Mouse (Mus musculus): Measurements from ENCODE around the gene 1700088E04Rik.

Gene 1700088E04Rik

DNA sequence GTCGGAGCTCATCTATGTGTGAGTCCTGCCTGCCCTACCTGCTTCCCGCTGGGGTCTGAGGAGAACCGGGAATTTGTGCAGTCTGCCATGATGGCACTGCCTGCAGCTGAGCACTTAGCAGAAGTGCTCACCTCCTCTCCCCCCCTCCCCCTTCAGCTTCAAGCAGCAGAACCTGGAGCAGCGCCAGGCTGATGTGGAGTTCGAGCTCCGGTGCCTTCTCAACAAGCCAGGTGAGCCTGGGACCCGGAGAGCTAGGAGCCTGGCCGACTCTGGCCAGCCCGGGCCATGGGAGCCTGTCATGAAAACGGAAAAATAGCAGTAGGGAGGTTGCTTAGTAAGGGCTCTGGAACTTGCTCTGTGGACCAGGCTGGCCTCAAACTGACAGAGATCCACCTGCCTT, 10.3 kb downstream of the 1700088E04Rik start:
- no peak for DNase-seq (ENCODE audit: low read depth)

DNA sequence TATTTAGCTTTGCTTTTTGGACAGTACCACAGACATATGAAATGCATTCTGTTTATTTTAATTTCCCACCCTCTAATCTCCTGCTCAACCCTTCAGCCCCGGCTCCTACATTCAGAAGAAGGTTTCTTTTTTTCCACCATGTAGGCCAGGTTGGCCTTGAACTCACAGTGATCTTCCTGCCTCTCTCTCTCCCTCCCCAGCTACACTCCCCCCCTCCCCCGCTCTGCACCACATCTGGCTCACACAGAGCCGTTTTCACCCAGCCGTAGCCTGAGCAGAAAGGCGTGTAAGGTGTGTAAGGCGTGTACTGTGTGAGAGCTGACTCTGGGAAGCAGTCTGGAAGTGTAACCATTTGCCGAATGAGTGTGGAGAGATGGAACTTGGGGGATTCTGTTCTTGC, 11.7 kb downstream of the 1700088E04Rik start:
- DNase-seq (ENCODE audit: low read depth): no peak

DNA sequence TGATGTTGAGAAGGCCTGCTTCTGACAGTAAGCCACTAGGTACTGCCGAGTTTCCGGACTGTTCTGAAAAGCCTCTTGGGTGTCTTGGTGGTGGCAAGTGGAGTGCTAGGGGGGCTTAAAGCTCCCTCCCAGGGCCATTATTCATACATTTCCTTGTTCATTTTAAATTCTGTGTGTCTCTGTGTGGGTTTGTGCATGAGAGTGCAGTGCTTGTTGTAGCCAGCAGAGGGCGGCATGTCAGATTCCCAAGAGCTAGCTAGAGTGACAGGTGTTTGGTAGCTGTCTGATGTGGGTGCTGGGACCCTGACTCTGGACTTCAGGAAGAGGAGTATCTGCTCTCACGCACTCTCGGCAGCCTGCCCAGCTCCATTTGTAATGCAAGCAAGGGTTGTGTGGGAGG, 12.8 kb downstream of the 1700088E04Rik start:
- no peak for DNase-seq (ENCODE audit: low read depth)

DNA sequence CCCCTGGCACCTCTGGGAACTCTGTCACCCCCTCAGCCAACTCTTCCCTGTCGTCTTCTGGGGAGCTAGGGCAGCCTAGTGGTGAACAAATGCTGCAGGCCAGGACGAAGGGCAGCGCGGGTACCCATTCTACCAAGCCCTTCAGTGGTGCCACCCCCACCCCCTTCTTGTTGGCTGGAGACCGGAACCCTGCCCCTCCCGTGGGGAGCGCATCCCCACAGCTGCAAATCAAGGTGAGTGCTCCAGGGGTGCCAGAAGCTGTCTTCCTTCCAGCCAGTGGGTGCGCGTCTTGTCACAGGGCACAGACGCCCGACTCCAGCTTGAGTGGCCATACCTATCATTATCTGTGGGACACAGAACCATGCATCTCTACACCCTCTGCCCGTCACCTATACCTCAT, 14.0 kb downstream of the 1700088E04Rik start:
- no peak for DNase-seq (ENCODE audit: low read depth)

DNA sequence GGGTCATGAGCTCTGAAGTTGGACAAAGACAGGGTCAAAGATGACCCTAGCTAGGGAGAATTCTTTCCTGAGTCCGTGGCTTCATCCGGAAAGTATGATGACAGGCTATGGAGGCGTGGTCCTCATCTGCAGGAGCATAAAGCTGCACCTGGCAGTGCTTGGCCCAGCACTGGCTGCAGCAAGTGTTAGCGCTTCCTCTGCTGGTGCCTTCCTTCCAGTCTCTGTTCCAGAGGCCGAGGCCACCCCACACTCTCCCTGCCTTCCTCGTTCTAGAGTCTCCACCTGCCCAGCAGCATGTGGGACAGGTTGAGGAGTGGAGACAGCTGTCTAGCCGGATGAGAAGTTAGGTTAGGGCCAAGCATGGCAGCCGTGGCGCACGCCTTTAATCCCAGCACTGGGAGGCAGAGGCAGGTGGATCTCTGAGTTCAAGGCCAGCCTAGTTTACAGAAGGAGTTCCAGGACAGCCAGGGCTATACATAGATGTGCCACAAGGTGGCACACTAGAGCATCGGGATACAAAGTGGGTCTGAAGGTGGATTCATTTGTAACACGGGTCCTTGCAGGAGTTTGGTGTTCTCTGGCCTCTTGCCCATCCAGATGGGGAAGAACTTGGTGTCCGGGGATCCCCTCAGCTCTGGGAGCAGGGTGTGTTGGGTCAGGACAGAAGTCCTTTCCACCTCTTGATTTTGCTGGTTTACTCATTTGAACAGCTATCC, 14.7 kb downstream of the 1700088E04Rik start:
- DNase-seq (ENCODE audit: low read depth): no peak

DNA sequence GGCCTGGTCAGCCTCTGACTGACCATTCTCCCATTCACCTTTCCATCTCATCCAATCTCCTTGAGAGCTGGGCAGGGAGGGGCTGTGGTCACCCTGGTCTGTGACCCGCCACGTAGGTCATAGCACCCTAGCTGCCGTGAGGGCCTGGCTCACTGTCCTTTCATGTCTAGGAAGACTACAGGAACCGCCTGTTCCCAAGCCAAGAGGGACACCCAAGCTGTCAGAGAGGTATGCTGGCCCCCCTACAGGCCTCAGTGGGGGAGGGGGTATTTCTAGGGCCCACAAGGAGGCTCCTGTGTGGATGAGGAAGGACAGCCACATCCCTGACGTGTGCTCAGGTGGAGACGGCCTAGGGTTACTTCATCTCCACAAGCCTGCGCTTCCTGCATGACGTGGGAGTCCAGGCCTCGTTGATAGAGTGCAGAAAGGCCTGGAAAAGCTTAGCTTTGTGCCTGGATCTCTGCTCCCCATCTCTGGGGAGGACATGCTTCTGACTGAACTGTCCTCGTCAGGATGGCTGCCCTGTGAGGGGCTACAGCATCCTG, 16.6 kb downstream of the 1700088E04Rik start:
- DNase-seq (ENCODE audit: low read depth): no peak

DNA sequence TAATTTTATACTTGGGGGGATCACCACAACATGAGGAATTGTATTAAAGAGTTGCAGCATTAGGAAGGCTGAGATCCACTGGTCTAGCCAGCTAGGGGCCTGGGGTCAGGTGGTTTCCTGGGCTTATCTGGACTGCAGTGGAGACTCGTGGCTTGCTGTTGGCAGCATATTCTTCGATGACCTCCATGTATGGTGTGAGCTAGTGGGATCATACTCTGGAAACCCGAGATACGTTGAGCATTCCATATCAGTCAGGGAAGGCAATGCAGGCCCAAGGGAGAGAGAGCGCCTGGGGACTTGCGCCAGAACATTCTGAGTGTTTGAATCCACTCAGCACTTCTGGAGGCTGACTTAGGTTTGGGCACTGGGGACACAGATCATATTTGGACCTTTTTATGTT, 17.3 kb downstream of the 1700088E04Rik start:
- no peak for DNase-seq (ENCODE audit: low read depth)

DNA sequence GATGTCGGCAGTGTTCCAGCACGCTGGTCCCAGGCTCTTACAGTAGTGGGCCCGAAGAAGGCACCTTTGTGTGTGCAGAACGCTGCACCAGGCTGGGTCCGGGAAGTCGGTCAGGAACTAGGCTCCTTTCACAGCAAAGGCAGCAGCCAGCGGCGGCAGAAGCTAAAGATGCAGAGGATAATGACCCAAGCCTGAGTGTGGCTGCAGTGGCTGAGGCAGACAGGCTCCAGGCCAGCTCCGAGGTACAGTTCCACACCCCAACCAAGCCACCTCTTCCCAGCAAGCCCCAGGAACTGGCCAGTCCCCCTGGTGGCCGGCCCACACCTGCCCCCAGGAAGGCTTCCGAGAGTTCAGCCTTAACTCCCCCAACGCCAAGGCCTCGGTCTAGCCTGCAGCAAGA, 18.5 kb downstream of the 1700088E04Rik start:
- DNase-seq (ENCODE audit: low read depth): no peak

DNA sequence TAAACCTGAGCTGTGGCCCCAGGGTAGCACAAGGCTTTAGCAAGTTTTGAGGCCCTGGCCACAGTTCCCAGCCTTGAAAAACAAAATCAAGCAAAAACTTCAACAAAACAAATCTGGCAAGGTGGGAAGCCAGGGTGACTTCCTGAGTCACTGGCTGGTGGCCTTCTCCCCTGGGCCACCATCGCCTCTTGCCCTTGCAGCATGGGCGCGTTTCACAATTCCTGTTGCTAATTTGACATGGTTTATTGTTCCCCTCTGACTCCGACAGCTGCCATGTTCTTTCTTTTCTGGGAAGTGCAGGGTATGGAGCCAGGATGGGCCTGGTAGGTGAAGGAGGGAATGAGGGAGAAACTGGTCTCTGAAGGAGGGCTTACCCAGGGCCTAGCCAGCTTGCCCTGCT, 18.9 kb downstream of the 1700088E04Rik start:
- no peak for DNase-seq (ENCODE audit: low read depth)

DNA sequence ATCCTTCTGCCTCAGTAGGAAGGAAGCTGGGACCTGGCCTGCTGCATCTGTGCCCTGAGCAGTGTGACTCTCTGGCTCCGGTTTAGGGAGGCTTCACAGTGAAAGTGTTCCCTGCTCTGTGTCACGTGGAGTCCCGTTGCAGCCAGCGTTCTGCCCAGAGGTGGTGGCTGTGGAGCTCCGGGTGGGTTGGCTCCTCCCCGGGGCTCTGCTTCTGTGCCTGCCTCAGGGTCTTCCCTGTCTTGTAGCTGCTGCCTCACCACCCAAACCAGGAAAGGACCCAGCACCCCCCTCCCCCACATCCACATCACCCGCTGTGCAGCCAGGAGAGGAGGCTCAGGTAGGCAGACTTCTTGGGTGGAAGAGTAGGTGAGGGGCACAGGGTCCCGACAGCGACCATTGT, 21.6 kb downstream of the 1700088E04Rik start:
- no peak for DNase-seq (ENCODE audit: low read depth)

DNA sequence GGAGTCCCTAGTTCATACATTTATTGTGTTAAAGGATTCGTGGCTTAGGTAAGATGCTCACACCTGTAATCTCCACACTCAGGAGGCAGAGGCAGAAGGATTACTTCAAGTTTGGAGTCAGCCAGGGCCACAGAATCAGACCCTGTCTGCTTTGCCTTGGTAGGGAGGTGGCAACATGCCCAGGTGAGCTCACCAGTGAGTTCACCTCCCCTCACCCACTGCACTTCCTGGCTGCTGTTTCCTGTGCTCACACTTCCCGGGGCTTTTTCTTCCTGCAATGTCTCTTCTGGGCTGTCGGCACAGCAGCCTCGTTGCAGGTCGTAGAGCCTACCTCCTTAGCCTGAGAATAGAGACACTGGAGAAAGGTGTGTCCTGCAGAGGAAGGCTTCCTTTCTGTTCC, 25.8 kb downstream of the 1700088E04Rik start:
- DNase-seq (ENCODE audit: low read depth): no peak

DNA sequence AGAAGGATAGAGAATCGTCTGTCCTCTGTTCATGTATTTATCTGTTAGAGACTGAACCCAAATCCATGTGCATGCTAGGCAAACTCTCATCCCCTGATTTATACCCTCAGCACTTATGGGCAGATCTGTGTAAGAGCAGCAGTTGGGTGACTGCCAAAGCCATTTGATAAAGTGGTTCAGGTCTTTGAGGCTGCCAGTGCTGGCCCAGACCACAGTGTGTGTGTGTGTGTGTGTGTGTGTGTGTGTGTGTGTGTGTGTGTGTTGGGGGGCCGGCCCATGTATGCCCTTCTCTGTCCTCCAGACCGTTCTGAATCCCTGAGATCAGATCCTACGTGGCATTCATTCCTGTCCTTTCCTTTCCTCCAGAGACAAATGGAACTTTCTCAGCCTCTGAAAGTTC, 29.3 kb downstream of the 1700088E04Rik start:
- no peak for DNase-seq (ENCODE audit: low read depth)

DNA sequence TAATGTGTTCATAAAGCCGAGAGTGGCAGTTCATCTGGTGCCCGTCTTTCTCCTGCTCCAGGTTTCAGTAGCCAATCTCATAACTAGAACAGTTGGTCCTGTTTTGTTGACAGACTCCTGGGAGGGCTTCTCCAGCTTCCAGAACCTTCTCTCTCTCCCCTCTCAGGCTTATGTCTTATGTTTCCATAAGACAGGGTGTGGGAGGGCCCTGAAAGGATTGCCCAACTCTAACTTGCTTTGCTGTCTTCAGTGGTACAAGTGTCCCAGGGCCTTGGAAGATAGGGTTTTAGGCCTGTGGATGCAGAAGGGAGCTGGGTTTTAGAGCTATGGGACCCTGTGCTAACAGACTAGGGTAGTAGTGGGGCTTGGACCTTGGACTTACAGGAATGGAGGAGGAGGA, 30.5 kb downstream of the 1700088E04Rik start:
- no peak for DNase-seq (ENCODE audit: low read depth)

DNA sequence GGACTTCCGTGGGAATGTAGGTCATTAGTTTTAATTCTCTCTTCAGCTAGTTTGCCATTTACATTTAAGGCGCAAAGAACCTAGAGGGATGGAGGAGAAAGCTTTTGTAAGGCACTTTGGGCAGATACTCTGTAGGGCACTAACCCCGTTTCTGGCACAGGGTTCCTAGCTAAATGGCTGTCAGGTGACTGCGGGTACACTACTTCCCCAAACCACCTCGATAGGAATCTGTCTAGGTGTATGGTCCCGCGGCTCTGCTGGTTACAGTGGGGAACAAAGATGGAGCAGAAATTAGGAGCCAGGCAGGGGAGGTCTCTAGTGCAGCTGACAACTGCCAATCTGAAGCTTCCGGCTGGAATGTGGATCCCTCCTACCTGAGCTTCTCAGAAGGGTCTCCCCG, 31.0 kb downstream of the 1700088E04Rik start:
- DNase-seq (ENCODE audit: low read depth): no peak

DNA sequence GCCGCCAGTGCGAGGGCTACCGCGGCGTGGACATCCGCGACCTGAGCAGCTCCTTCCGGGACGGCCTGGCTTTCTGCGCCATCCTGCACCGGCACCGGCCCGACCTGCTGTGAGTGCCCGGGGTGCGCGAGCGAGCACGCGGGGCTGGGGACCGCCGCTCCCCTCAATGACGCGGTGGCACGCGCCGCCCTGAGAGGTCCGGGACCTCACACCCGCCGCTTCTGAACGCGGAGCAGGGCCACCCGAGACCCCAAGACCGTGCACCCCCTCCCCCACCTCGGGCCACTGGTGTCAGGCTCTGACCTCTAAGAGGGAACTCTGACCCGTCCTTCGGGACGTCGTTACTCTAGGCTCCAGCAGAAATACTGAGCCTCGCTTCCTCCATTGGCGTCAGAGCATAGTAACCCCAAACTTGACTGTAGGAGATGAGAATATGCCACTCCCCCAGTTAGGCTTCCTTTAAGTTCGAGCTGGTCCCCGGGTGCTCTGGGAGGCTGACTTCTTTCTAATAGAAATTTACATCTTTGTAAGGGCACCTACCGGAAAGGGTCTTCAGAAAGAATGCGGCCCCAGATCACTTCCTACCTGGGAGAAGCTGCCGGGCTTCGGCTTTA, 31.6 kb downstream of the 1700088E04Rik start:
- DNase-seq (ENCODE audit: low read depth): no peak

DNA sequence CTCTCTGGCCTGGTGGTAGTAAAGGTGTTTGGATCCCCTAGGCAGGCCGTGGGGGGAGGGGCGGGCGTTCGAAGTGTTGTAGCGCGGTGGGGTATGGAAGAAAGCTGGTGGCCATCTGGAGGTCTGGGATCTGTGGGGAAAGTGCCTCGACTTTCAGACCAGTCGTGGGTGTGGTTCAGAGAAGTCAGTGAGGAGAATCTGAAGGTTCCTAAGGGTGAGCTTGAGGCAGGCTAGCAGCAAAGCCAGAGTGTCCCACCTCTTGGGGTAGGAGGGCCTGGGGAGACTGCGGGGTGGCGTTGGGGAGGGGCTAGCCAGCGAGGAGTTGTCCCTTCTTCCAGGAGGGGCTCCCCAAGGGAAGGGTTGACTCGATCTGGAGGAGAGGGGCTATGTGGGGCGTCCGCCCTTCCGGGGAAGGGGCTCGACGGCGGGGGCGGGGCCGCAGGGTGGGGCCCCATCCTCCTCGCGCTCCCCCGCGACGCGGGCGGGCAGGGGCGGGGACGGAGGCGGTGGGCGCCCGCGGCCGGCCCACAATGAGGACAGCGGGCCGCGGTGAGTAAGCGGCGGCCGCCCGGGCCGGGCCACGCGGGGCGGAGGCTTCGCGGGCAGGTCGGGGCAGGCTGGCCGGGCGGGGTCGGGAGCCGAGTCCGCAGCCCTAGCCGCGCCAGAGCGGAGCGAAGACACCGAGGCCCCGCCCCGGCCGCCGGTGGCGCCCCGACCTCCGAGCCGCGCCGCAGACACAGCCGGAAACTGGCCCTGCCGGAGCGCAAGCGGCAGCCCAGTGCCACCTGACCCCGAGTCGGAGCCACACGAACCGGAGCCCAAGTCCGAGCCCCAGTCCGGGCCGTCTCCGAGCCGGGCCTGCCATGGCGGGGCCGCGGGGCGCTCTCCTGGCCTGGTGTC, 32.4 kb downstream of the 1700088E04Rik start, which contains the start of gene Micall1:
Micall1 (plus strand) TSS at position 478 of the 900 bp plus-strand sequence.
- DNase-seq (ENCODE audit: low read depth): peak; percentile 30

DNA sequence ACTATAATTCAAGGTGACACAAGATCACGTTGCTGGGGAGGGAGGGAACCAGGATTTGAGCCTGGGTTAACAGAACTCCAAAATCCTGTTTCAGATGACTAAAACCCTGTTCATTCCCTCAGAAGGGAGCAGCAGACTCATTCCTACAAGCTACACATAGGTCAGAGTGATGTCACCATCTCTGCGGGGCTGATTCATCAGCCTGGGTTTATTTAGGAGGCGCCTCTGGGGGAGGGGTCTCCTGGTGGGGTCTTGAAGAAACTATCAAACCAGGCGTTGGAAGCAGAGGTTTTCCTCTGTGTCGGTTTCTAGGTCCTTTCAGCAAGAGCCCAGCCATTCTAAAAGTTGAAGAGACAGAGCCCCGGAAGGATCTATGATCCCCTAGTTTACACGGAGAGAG, 33.1 kb downstream of the 1700088E04Rik start:
- peak; percentile 71 for DNase-seq (ENCODE audit: low read depth)

DNA sequence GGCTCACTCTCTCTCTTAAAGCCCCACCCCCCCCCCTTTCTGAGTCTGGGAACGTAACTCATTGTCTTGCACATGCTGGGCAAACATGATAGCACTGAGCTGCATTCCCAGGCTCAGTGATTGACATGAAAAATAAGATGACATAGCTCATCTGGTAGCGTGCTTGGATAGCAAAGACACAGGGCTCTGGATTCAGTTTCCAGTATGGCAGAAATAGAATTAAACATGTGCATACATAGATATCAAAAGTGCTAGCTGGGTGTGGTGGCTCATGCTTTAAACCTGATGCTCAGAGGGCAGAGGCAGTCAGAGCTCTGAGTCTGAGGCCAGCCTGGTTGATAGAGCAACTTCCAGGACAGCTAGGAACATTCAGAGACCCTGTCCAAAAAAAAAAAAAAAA, 35.2 kb downstream of the 1700088E04Rik start:
- no peak for DNase-seq (ENCODE audit: low read depth)

DNA sequence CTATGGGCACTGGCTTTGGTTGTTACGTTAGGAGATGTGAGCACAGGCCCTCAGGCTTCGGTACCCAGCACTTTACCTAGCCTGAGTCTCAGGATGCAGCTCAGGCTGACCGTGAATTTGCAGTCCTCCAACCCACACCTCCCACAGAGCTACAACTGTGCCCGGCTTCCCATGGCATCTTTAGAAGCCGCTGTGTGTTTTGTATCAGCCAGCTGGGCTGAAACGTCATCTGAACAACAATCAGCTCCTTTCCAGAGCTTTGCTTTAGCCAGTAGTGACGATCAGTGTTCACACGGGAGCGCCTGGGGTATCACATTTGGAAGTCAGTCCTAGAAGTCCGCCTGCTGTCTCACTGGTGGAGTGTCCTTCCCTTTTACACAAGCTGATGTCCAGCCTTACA, 37.8 kb downstream of the 1700088E04Rik start:
- DNase-seq (ENCODE audit: low read depth): no peak

DNA sequence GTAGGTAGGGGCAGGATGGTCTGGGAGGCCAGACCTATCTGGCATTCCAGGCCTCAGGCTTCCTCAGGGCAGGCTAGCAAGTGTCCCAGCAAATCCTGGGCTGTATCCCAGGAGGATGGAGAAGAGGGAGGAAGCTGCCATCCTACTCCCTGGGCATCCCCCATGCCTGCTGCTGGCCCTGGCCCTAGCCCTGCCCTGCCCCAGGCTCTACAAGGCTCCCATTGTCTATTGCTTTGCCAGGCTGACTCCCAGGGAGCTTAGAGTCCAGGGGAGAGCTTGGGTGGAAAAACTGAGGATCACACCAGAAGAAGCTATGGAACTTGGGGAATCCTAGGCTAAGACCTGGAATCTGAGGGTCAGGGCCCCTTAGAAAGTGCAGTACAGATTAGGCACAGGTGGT, 39.5 kb downstream of the 1700088E04Rik start:
- DNase-seq (ENCODE audit: low read depth): no peak

DNA sequence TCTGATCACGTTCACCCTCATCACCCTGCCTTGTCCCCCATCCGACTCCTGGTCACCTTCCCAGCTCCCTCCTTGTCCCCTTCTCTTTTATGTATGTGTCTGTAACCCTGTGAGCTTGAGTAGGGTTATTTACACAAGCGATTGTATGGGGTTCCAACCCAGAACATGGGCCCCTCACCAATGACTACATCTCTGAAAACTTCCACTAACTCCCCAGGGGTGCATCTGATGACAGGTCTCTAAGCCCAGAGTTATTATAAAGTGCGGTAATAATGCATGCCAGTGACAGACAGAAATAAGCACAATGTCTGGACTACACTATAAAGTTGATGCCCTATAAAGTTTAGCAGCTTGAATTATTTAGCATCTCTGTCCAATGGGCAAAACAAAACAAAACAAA, 40.7 kb downstream of the 1700088E04Rik start:
- no peak for DNase-seq (ENCODE audit: low read depth)

DNA sequence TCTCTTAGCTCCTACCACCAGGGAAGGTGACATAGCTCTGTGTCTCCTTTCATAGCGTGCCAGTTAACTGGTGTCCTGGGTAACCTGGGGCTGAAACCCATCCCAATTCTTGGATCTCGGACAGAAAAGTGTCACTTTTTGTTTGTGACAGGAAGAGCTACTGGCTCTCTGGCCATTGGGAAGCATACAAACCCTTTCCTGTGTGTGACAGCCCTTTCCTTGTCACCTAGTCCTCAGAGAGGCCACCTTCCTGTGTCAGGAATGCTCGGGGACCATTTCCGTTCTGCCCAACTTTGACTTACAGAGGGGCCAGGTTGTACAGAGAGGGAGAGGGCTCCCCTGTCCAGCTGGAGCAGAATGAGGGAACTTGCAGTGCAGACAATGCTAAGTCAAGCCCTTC, 41.6 kb downstream of the 1700088E04Rik start:
- no peak for DNase-seq (ENCODE audit: low read depth)

DNA sequence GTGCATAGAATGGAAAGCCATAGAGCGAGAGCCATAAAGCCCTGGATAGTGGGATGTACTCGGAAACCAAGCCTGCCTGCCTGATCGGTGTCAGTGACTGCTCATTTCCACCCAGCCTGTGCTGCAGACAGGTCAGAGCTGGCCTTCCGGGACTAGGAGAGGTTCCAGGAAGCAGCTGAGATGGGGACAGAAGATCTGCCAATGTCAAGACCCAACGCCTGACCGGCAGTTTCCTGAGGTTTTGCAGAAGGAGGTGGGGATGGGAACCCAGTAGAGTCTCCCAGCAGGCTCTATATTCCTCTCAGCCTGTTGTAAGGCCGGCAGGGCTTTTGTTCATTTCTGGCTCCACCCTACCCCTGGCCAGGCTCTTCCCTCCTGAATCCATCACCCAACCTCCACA, 42.2 kb downstream of the 1700088E04Rik start:
- DNase-seq (ENCODE audit: low read depth): no peak

All from fibroblast of lung, adult 2 months (primary cell).